9 mouse cellular contexts compared by ENCODE assay signal in genomic region chr9:58253805-58254122, GRCm38 (mm10). TPM values are rescaled to one million over a fixed set of nuclear protein-coding genes. Genes with fewer than 3 reads are reported as not detected.
DNase-seq lines count a peak whose midpoint lies in the region; ATAC-seq and TF ChIP-seq lines count a peak whose summit lies in the region.
"Not testable (repeated sequence)": the region's sequence is repeated elsewhere in the genome, so short reads cannot be mapped to it uniquely, and the experiment has no call there.
"Had no signal": no experiment of that assay in that cellular context is flagged by ENCODE, and none has a peak within 500 bp of the region (broad histone marks: within the 10 kb centered on the region; RNA-seq: fewer than 3 reads in every experiment).

No protein-coding gene starts in this region.

- not testable (repeated sequence) for H3K9me3 ChIP-seq in G1E (replicated peaks); heart, embryonic 11.5 days (replicated peaks; ENCODE audit: control insufficient read depth, low read length); hindbrain, embryonic 16.5 days (ENCODE audit: control insufficient read depth, low read length); limb, embryonic 10.5 days (replicated peaks); liver, postnatal 0 days (ENCODE audit: low read length); midbrain, embryonic 15.5 days; stomach, embryonic 15.5 days

- not testable (repeated sequence) for DNase-seq in G1E (ENCODE audit: low spot score); limb, embryonic 10.5 days (ENCODE audit: low spot score); liver, postnatal 0 days

- TF ChIP-seq CTCF in G1E (IDR thresholded peaks at IDR 0.05; ENCODE audit: low read depth, low read length); embryonic fibroblast, embryonic 13.5 days (IDR thresholded peaks at IDR 0.05; ENCODE audit: borderline replicate concordance, insufficient read depth, low read length); liver, postnatal 0 days (IDR thresholded peaks at IDR 0.05; ENCODE audit: low read depth): not testable (repeated sequence)

- H3K4me2 ChIP-seq in heart, embryonic 11.5 days: peak overlapping the region; percentile 84
- H3K4me2 ChIP-seq in hindbrain, embryonic 16.5 days (ENCODE audit: low read length): peak overlapping the region; percentile 65
- H3K4me2 ChIP-seq in liver, postnatal 0 days (ENCODE audit: low read depth, low read length): peak overlapping the region; percentile 77
- peak overlapping the region; percentile 65 for H3K4me2 ChIP-seq in midbrain, embryonic 15.5 days
- peak overlapping the region; percentile 81 for H3K4me2 ChIP-seq in stomach, embryonic 15.5 days

- ATAC-seq in G1E (ENCODE audit: extremely low read depth, insufficient number of reproducible peaks, low FRiP score, poor library complexity, severe bottlenecking); heart, embryonic 11.5 days (replicated peaks; ENCODE audit: insufficient number of reproducible peaks, low FRiP score, low TSS enrichment); hindbrain, embryonic 16.5 days; liver, postnatal 0 days; midbrain, embryonic 15.5 days (replicated peaks); stomach, embryonic 15.5 days (ENCODE audit: insufficient read depth, low FRiP score, low read depth): not testable (repeated sequence)

- H3K4me3 ChIP-seq in G1E (ENCODE audit: low read depth, low read length): peak overlapping the region; percentile 77
- H3K4me3 ChIP-seq in embryonic fibroblast, embryonic 13.5 days (ENCODE audit: insufficient read depth, low read length): peak overlapping the region; percentile 58
- peak overlapping the region; percentile 87 for H3K4me3 ChIP-seq in heart, embryonic 11.5 days (ENCODE audit: low read depth, low read length)
- peak overlapping the region; percentile 89 for H3K4me3 ChIP-seq in hindbrain, embryonic 16.5 days (ENCODE audit: low read length)
- peak overlapping the region; percentile 64 for H3K4me3 ChIP-seq in limb, embryonic 10.5 days
- H3K4me3 ChIP-seq in liver, postnatal 0 days (ENCODE audit: low read depth, low read length): peak overlapping the region; percentile 66
- H3K4me3 ChIP-seq in midbrain, embryonic 15.5 days: peak overlapping the region; percentile 84
- peak overlapping the region; percentile 85 for H3K4me3 ChIP-seq in stomach, embryonic 15.5 days (replicated peaks)

- H3K27ac ChIP-seq in embryonic fibroblast, embryonic 13.5 days (ENCODE audit: insufficient read depth, low read length): peak overlapping the region; percentile 27
- not testable (repeated sequence) for H3K27ac ChIP-seq in heart, embryonic 11.5 days (ENCODE audit: low read depth, low read length)
- peak overlapping the region; percentile 78 for H3K27ac ChIP-seq in hindbrain, embryonic 16.5 days (ENCODE audit: low read depth, low read length)
- peak overlapping the region; percentile 82 for H3K27ac ChIP-seq in limb, embryonic 10.5 days
- peak overlapping the region; percentile 72 for H3K27ac ChIP-seq in liver, postnatal 0 days (ENCODE audit: low read depth)
- peak overlapping the region; percentile 75 for H3K27ac ChIP-seq in midbrain, embryonic 15.5 days
- H3K27ac ChIP-seq in stomach, embryonic 15.5 days: peak overlapping the region; percentile 76; the same call in 1 of the 2 replicates

- not testable (repeated sequence) for TF ChIP-seq EP300 in liver, postnatal 0 days (IDR thresholded peaks at IDR 0.05; ENCODE audit: low read depth)

- TF ChIP-seq POLR2A in embryonic fibroblast, embryonic 13.5 days (IDR thresholded peaks at IDR 0.05; ENCODE audit: low read depth, low read length): not testable (repeated sequence)

- H3K4me1 ChIP-seq in G1E (ENCODE audit: insufficient read depth, low read depth, low read length): peaks cover 55% of the 10 kb centered on the region
- H3K4me1 ChIP-seq in embryonic fibroblast, embryonic 13.5 days (ENCODE audit: control insufficient read depth, insufficient read depth, low read length): peaks cover 12% of the 10 kb centered on the region
- peaks cover 12% of the 10 kb centered on the region for H3K4me1 ChIP-seq in heart, embryonic 11.5 days (ENCODE audit: control insufficient read depth, insufficient read depth, low read length)
- H3K4me1 ChIP-seq in hindbrain, embryonic 16.5 days (ENCODE audit: control insufficient read depth, insufficient read depth, low read depth, low read length); stomach, embryonic 15.5 days: not testable (repeated sequence)
- H3K4me1 ChIP-seq in limb, embryonic 10.5 days: peaks cover 27% of the 10 kb centered on the region
- peaks cover 21% of the 10 kb centered on the region for H3K4me1 ChIP-seq in liver, postnatal 0 days (ENCODE audit: insufficient read depth)
- H3K4me1 ChIP-seq in midbrain, embryonic 15.5 days: peaks cover 27% of the 10 kb centered on the region

- H3K27me3 ChIP-seq in G1E (ENCODE audit: insufficient read depth, low read length); heart, embryonic 11.5 days (ENCODE audit: control insufficient read depth, insufficient read depth, low read length); hindbrain, embryonic 16.5 days (replicated peaks; ENCODE audit: control insufficient read depth, insufficient read depth, low read length); limb, embryonic 10.5 days (ENCODE audit: low read depth, poor library complexity, severe bottlenecking); liver, postnatal 0 days (ENCODE audit: insufficient read depth, low read length); midbrain, embryonic 15.5 days (replicated peaks); stomach, embryonic 15.5 days (replicated peaks): not testable (repeated sequence)

- WGBS in heart, embryonic 11.5 days (ENCODE audit: insufficient replicate concordance): 60% methylated on average over 5 of the region's 5 CpGs
- WGBS in hindbrain, embryonic 16.5 days: 72% methylated on average over 5 of the region's 5 CpGs
- WGBS in limb, embryonic 10.5 days: 74% methylated on average over 5 of the region's 5 CpGs
- 59% methylated on average over 5 of the region's 5 CpGs for WGBS in liver, postnatal 0 days (ENCODE audit: insufficient replicate concordance)
- WGBS in midbrain, embryonic 15.5 days: 67% methylated on average over 5 of the region's 5 CpGs
- WGBS in stomach, embryonic 15.5 days: 59% methylated on average over 5 of the region's 5 CpGs

- H3K36me3 ChIP-seq in G1E (replicated peaks): peaks cover 36% of the 10 kb centered on the region
- not testable (repeated sequence) for H3K36me3 ChIP-seq in heart, embryonic 11.5 days (ENCODE audit: control insufficient read depth, insufficient read depth, low read length); liver, postnatal 0 days (replicated peaks; ENCODE audit: insufficient read depth, low read length); stomach, embryonic 15.5 days
- H3K36me3 ChIP-seq in hindbrain, embryonic 16.5 days (ENCODE audit: control insufficient read depth, insufficient read depth, low read length): peaks cover 17% of the 10 kb centered on the region
- H3K36me3 ChIP-seq in limb, embryonic 10.5 days: peaks cover 16% of the 10 kb centered on the region
- H3K36me3 ChIP-seq in midbrain, embryonic 15.5 days (replicated peaks): peaks cover 13% of the 10 kb centered on the region; the same call in 1 of the 2 replicates

- H3K9ac ChIP-seq in heart, embryonic 11.5 days (ENCODE audit: low read depth, low read length): peak overlapping the region; percentile 85
- peak overlapping the region; percentile 87 for H3K9ac ChIP-seq in hindbrain, embryonic 16.5 days (ENCODE audit: low read depth, low read length)
- H3K9ac ChIP-seq in liver, postnatal 0 days (replicated peaks): peak overlapping the region; percentile 70
- peak overlapping the region; percentile 83 for H3K9ac ChIP-seq in midbrain, embryonic 15.5 days
- peak overlapping the region; percentile 71; the same call in 1 of the 2 replicates for H3K9ac ChIP-seq in stomach, embryonic 15.5 days

RNA-seq across cellular contexts. Expression of gene Stoml1, which starts 0.8 kb away (rescaled TPM):
- total RNA-seq in G1E (2014; fragmentation: Nextera tagmentation) (7.4 and 8.6 TPM in 2 replicates), G1E (2017) (6.9 and 8.8 TPM in 2 replicates)
- polyA plus RNA-seq in G1E (2012): 6.0 and 6.4 TPM in 2 replicates
- 25.9 and 27.0 TPM in 2 replicates for polyA plus RNA-seq in embryonic fibroblast, embryonic 13.5 days (2011; ENCODE audit: insufficient read length, low read depth, missing spikeins)
- 19.4 and 22.2 TPM in 2 replicates for polyA plus RNA-seq in heart, embryonic 11.5 days (2014; fragmentation: Nextera tagmentation; extraction: Ambion mirVana)
- 141 and 142 TPM in 2 replicates for polyA plus RNA-seq in hindbrain, embryonic 16.5 days (2015; fragmentation: Nextera tagmentation; extraction: Ambion mirVana)
- polyA plus RNA-seq in limb, embryonic 10.5 days (2016; fragmentation: Nextera tagmentation; extraction: Ambion mirVana): 21.8 and 26.1 TPM in 2 replicates
- polyA plus RNA-seq in liver, postnatal 0 days (2015; fragmentation: Nextera tagmentation; extraction: Ambion mirVana): 5.6 and 6.7 TPM in 2 replicates
- 136 and 140 TPM in 2 replicates for polyA plus RNA-seq in midbrain, embryonic 15.5 days (2015; fragmentation: Nextera tagmentation; extraction: Ambion mirVana)
- polyA plus RNA-seq in stomach, embryonic 15.5 days (2015; fragmentation: Nextera tagmentation; extraction: Ambion mirVana): 24.1 and 30.0 TPM in 2 replicates

RNA-seq across cellular contexts. Expression of gene Pml, which starts 4.2 kb away (rescaled TPM):
- total RNA-seq in G1E (2014; fragmentation: Nextera tagmentation) (101 and 108 TPM in 2 replicates), G1E (2017) (19.0 and 22.3 TPM in 2 replicates)
- polyA plus RNA-seq in G1E (2012): 163 and 217 TPM in 2 replicates
- polyA plus RNA-seq in embryonic fibroblast, embryonic 13.5 days (2011; ENCODE audit: insufficient read length, low read depth, missing spikeins): 56.3 and 86.6 TPM in 2 replicates
- polyA plus RNA-seq in heart, embryonic 11.5 days (2014; fragmentation: Nextera tagmentation; extraction: Ambion mirVana): 13.5 and 15.5 TPM in 2 replicates
- 3.9 and 6.0 TPM in 2 replicates for polyA plus RNA-seq in hindbrain, embryonic 16.5 days (2015; fragmentation: Nextera tagmentation; extraction: Ambion mirVana)
- polyA plus RNA-seq in limb, embryonic 10.5 days (2016; fragmentation: Nextera tagmentation; extraction: Ambion mirVana): 20.5 and 21.0 TPM in 2 replicates
- 8.4 and 8.5 TPM in 2 replicates for polyA plus RNA-seq in liver, postnatal 0 days (2015; fragmentation: Nextera tagmentation; extraction: Ambion mirVana)
- 3.9 and 5.0 TPM in 2 replicates for polyA plus RNA-seq in midbrain, embryonic 15.5 days (2015; fragmentation: Nextera tagmentation; extraction: Ambion mirVana)
- polyA plus RNA-seq in stomach, embryonic 15.5 days (2015; fragmentation: Nextera tagmentation; extraction: Ambion mirVana): 15.5 and 19.6 TPM in 2 replicates

RNA-seq across cellular contexts. Expression of gene Islr2, which starts 49.6 kb away (rescaled TPM):
- total RNA-seq in G1E (2014; fragmentation: Nextera tagmentation): not detected in 2 replicates
- 0.11 TPM in 1 of 2 replicates, not detected in the other for total RNA-seq in G1E (2017)
- polyA plus RNA-seq in G1E (2012): 0.03 and 0.04 TPM in 2 replicates
- 0.30 TPM in 1 of 2 replicates, not detected in the other for polyA plus RNA-seq in embryonic fibroblast, embryonic 13.5 days (2011; ENCODE audit: insufficient read length, low read depth, missing spikeins)
- polyA plus RNA-seq in heart, embryonic 11.5 days (2014; fragmentation: Nextera tagmentation; extraction: Ambion mirVana): 0.19 and 0.27 TPM in 2 replicates
- 13.8 and 21.5 TPM in 2 replicates for polyA plus RNA-seq in hindbrain, embryonic 16.5 days (2015; fragmentation: Nextera tagmentation; extraction: Ambion mirVana)
- 0.11 TPM in 1 of 2 replicates, not detected in the other for polyA plus RNA-seq in limb, embryonic 10.5 days (2016; fragmentation: Nextera tagmentation; extraction: Ambion mirVana)
- polyA plus RNA-seq in liver, postnatal 0 days (2015; fragmentation: Nextera tagmentation; extraction: Ambion mirVana): not detected in 2 replicates
- polyA plus RNA-seq in midbrain, embryonic 15.5 days (2015; fragmentation: Nextera tagmentation; extraction: Ambion mirVana): 44.4 and 55.1 TPM in 2 replicates
- 1.5 and 1.7 TPM in 2 replicates for polyA plus RNA-seq in stomach, embryonic 15.5 days (2015; fragmentation: Nextera tagmentation; extraction: Ambion mirVana)
- total RNA-seq: monocyte, adult 5-6 weeks had no signal

RNA-seq across cellular contexts. Expression of gene Islr, which starts 49.7 kb away (rescaled TPM):
- total RNA-seq in G1E (2014; fragmentation: Nextera tagmentation): not detected in 2 replicates
- total RNA-seq in G1E (2017): 0.12 and 0.22 TPM in 2 replicates
- polyA plus RNA-seq in G1E (2012): not detected in 2 replicates
- 17.8 and 36.3 TPM in 2 replicates for polyA plus RNA-seq in embryonic fibroblast, embryonic 13.5 days (2011; ENCODE audit: insufficient read length, low read depth, missing spikeins)
- 5.5 and 6.2 TPM in 2 replicates for polyA plus RNA-seq in heart, embryonic 11.5 days (2014; fragmentation: Nextera tagmentation; extraction: Ambion mirVana)
- 40.4 and 50.5 TPM in 2 replicates for polyA plus RNA-seq in hindbrain, embryonic 16.5 days (2015; fragmentation: Nextera tagmentation; extraction: Ambion mirVana)
- 9.5 and 33.2 TPM in 2 replicates for polyA plus RNA-seq in limb, embryonic 10.5 days (2016; fragmentation: Nextera tagmentation; extraction: Ambion mirVana)
- polyA plus RNA-seq in liver, postnatal 0 days (2015; fragmentation: Nextera tagmentation; extraction: Ambion mirVana): 2.9 and 3.0 TPM in 2 replicates
- 36.1 and 46.9 TPM in 2 replicates for polyA plus RNA-seq in midbrain, embryonic 15.5 days (2015; fragmentation: Nextera tagmentation; extraction: Ambion mirVana)
- polyA plus RNA-seq in stomach, embryonic 15.5 days (2015; fragmentation: Nextera tagmentation; extraction: Ambion mirVana): 105 and 114 TPM in 2 replicates
- total RNA-seq: monocyte, adult 5-6 weeks had no signal

RNA-seq across cellular contexts. Expression of gene Loxl1, which starts 59.2 kb away (rescaled TPM):
- total RNA-seq in G1E (2014; fragmentation: Nextera tagmentation) (not detected in 2 replicates), G1E (2017) (not detected in 2 replicates)
- not detected in 2 replicates for polyA plus RNA-seq in G1E (2012)
- 158 and 210 TPM in 2 replicates for polyA plus RNA-seq in embryonic fibroblast, embryonic 13.5 days (2011; ENCODE audit: insufficient read length, low read depth, missing spikeins)
- polyA plus RNA-seq in heart, embryonic 11.5 days (2014; fragmentation: Nextera tagmentation; extraction: Ambion mirVana): 36.8 and 37.8 TPM in 2 replicates
- 7.4 and 10.2 TPM in 2 replicates for polyA plus RNA-seq in hindbrain, embryonic 16.5 days (2015; fragmentation: Nextera tagmentation; extraction: Ambion mirVana)
- polyA plus RNA-seq in limb, embryonic 10.5 days (2016; fragmentation: Nextera tagmentation; extraction: Ambion mirVana): 6.0 and 12.9 TPM in 2 replicates
- polyA plus RNA-seq in liver, postnatal 0 days (2015; fragmentation: Nextera tagmentation; extraction: Ambion mirVana): 2.8 and 3.1 TPM in 2 replicates
- 6.0 and 7.2 TPM in 2 replicates for polyA plus RNA-seq in midbrain, embryonic 15.5 days (2015; fragmentation: Nextera tagmentation; extraction: Ambion mirVana)
- 42.1 and 49.2 TPM in 2 replicates for polyA plus RNA-seq in stomach, embryonic 15.5 days (2015; fragmentation: Nextera tagmentation; extraction: Ambion mirVana)
- total RNA-seq: monocyte, adult 5-6 weeks had no signal
